Mouse (Mus musculus): ENCODE data around the gene Olfr370.

The Olfr370 gene

GRCm38 (mm10) chr8:83575561-83576515 lies 40.3 kb downstream of the Olfr370 start:
- peak in 1 of 2 experiments; percentile 2 for DNase-seq

- DNase-seq = no peak
Observed at GRCm38 (mm10) chr8:83576516-83576895, 40.9 kb downstream of the Olfr370 start.

- DNase-seq = no peak
Observed at GRCm38 (mm10) chr8:83576921-83577320, 41.3 kb downstream of the Olfr370 start.

GRCm38 (mm10) chr8:83577384-83577791 lies 41.8 kb downstream of the Olfr370 start:
- peak in 1 of 2 experiments; percentile 1 for DNase-seq

GRCm38 (mm10) chr8:83578131-83579055 lies 42.8 kb downstream of the Olfr370 start:
- DNase-seq = peak in 1 of 2 experiments; percentile 1

GRCm38 (mm10) chr8:83579676-83580075 lies 44.1 kb downstream of the Olfr370 start:
- DNase-seq = no peak

GRCm38 (mm10) chr8:83580826-83581225 lies 45.2 kb downstream of the Olfr370 start:
- no peak for DNase-seq

GRCm38 (mm10) chr8:83582226-83582625 lies 46.6 kb downstream of the Olfr370 start:
- DNase-seq = no peak

- no peak for DNase-seq
Observed at GRCm38 (mm10) chr8:83583236-83583635, 47.7 kb downstream of the Olfr370 start.

- DNase-seq = no peak
Observed at GRCm38 (mm10) chr8:83584771-83585170, 49.2 kb downstream of the Olfr370 start.

- no peak for DNase-seq
Observed at GRCm38 (mm10) chr8:83585333-83585732, 49.8 kb downstream of the Olfr370 start.

GRCm38 (mm10) chr8:83587644-83588043 lies 52.1 kb downstream of the Olfr370 start:
- DNase-seq = no peak

- DNase-seq = no peak
Observed at GRCm38 (mm10) chr8:83588886-83589285, 53.3 kb downstream of the Olfr370 start.

- no peak for DNase-seq
Observed at GRCm38 (mm10) chr8:83590488-83591023, 55.0 kb downstream of the Olfr370 start.

GRCm38 (mm10) chr8:83592682-83593081 lies 57.1 kb downstream of the Olfr370 start:
- DNase-seq = no peak

GRCm38 (mm10) chr8:83593325-83594166 lies 58.0 kb downstream of the Olfr370 start:
- no peak for DNase-seq

GRCm38 (mm10) chr8:83594167-83595049 lies 58.8 kb downstream of the Olfr370 start:
- DNase-seq = peak; percentile 97

Measured in thymus, adult 18-20 months (tissue).